Mouse (Mus musculus) intestine, embryonic 15.5 days (tissue): ENCODE data around the gene Mrpl28. TPM values are rescaled to one million over a fixed set of nuclear protein-coding genes. Genes with fewer than 3 reads are reported as not detected.
"Not testable (repeated sequence)": the region's sequence is repeated elsewhere in the genome, so short reads cannot be mapped to it uniquely, and the experiment has no call there.

Experiments used
- ATAC-seq: fragments of 200-750 bp; cut with Nextera tagmentation; 2 replicates; pipeline ENCODE4 v1.8.0; 2017; ENCODE audit warnings: moderate TSS enrichment, moderate library complexity
- H3K27ac ChIP-seq: fragments of 300-500 bp; sonication (generic); 2 replicates; pipeline ENCODE4 v1.5.1; 2015; ENCODE audit warnings: mild to moderate bottlenecking, inconsistent platforms
- H3K27me3 ChIP-seq: fragments of 300-500 bp; sonication (generic); replicated peaks from 2 replicates; pipeline ENCODE4 v1.6.1; 2015; ENCODE audit warnings: inconsistent platforms
- H3K36me3 ChIP-seq: fragments of 300-500 bp; sonication (generic); 2 replicates; pipeline ENCODE4 v1.6.1; 2015; ENCODE audit warnings: inconsistent platforms
- H3K4me1 ChIP-seq: fragments of 300-500 bp; sonication (generic); replicated peaks from 2 replicates; pipeline ENCODE4 v1.6.1; 2015; ENCODE audit warnings: inconsistent platforms
- H3K4me2 ChIP-seq: fragments of 300-500 bp; sonication (generic); replicated peaks from 2 replicates; pipeline ENCODE4 v1.6.1; 2015; ENCODE audit warnings: mild to moderate bottlenecking, inconsistent platforms
- H3K4me3 ChIP-seq: fragments of 300-500 bp; sonication (generic); replicated peaks from 2 replicates; pipeline ENCODE4 v1.5.1; 2015; ENCODE audit warnings: inconsistent platforms
- H3K9ac ChIP-seq: fragments of 300-500 bp; sonication (generic); 2 replicates; pipeline ENCODE4 v1.6.1; 2015; ENCODE audit warnings: inconsistent platforms
- H3K9me3 ChIP-seq: fragments of 300-500 bp; sonication (generic); 2 replicates; pipeline ENCODE4 v1.6.1; 2016; ENCODE audit warnings: inconsistent platforms
- WGBS: fragments of 180-500 bp; shearing (Covaris S2); methylation state at CpG from one replicate; pipeline ENCODE4 v1.1.7; 2015; 5-methylcytosine and 5-hydroxymethylcytosine counted together
- polyA plus RNA-seq: library from polyadenylated mRNA; unstranded; fragments of >200 nt; fragmentation: Nextera tagmentation; extraction: Ambion mirVana; gene quantifications from 2 replicates; pipeline ENCODE4 v1.2.1, GENCODE M21; 2015

The Mrpl28 gene
- polyA plus RNA-seq, 1 experiment from 2014 or later: 218 TPM

DNA sequence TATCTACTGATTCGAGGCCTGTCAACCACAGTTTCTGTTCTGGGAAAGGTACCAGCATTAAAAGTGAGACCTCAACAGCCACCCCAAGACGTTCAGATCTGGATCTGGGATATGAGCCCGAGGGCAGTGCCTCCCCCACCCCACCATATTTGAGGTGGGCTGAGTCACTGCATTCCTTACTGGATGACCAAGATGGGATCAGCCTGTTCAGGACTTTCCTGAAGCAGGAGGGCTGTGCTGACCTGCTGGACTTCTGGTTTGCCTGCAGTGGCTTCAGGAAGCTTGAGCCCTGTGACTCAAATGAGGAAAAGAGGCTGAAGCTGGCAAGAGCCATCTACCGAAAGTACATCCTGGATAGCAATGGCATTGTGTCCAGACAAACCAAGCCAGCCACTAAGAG is 19.5 kb downstream of the Mrpl28 start:
- no peaks in the 10 kb centered on the region for H3K9me3 ChIP-seq
- no peaks in the 10 kb centered on the region for H3K27me3 ChIP-seq
- no peak overlapping the region for H3K4me2 ChIP-seq
- H3K27ac ChIP-seq: no peak overlapping the region
- peaks cover 19% of the 10 kb centered on the region for H3K36me3 ChIP-seq
- H3K4me1 ChIP-seq: peaks cover 13% of the 10 kb centered on the region
- no peak for ATAC-seq
- WGBS: 89% methylated on average over 4 of the region's 4 CpGs
- no peak overlapping the region for H3K4me3 ChIP-seq
- no peak overlapping the region for H3K9ac ChIP-seq

DNA sequence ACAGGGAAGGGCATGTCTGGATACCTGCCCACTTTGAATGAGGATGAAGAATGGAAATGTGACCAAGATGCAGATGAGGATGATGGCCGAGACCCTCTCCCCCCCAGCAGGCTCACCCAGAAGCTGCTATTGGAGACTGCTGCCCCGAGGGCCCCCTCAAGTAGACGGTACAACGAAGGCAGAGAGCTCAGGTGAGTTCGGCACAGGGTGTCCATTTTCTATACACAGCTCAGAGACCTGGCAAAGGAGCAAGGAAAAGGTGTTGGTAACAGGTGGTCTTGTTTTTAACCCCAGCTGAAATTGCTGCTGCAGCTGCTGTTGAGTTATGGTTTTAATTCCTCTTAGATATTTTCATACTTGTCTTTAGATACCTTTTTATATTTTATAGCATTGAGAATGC is 20.1 kb downstream of the Mrpl28 start:
- 90% methylated on average over 5 of the region's 5 CpGs for WGBS
- Histone ChIP-seq H3K27ac (no peak overlapping the region), H3K4me3 (no peak overlapping the region), H3K36me3 (peaks cover 20% of the 10 kb centered on the region), H3K4me2 (no peak overlapping the region), H3K9me3 (no peaks in the 10 kb centered on the region), H3K27me3 (no peaks in the 10 kb centered on the region), H3K4me1 (peaks cover 11% of the 10 kb centered on the region), H3K9ac (no peak overlapping the region)
- no peak for ATAC-seq

DNA sequence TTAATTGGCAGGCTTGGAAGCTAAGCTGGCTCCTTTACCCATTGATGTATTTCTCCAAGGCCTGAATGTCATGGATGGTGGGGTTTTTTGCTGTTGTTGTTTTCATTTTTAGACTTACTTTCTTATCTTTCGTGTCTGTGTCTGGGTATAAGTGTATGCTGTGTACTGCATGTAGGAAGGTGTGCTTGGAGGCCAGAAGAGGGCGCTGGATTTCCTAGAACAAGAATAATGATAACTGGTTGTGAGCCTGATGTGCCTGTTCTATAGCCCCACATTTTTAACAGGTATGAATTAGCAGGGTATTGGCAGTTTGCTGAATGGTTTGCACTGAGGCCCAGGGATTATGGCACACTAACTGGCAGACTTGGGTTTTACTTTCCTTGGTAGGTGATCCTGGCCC is 25.8 kb downstream of the Mrpl28 start:
- Histone ChIP-seq H3K27ac (no peak overlapping the region), H3K9me3 (no peaks in the 10 kb centered on the region), H3K4me3 (no peak overlapping the region), H3K4me1 (no peaks in the 10 kb centered on the region), H3K9ac (no peak overlapping the region), H3K27me3 (no peaks in the 10 kb centered on the region), H3K36me3 (peaks cover 30% of the 10 kb centered on the region), H3K4me2 (no peak overlapping the region)
- ATAC-seq: no peak
- 90% methylated on average over 2 of the region's 2 CpGs for WGBS

DNA sequence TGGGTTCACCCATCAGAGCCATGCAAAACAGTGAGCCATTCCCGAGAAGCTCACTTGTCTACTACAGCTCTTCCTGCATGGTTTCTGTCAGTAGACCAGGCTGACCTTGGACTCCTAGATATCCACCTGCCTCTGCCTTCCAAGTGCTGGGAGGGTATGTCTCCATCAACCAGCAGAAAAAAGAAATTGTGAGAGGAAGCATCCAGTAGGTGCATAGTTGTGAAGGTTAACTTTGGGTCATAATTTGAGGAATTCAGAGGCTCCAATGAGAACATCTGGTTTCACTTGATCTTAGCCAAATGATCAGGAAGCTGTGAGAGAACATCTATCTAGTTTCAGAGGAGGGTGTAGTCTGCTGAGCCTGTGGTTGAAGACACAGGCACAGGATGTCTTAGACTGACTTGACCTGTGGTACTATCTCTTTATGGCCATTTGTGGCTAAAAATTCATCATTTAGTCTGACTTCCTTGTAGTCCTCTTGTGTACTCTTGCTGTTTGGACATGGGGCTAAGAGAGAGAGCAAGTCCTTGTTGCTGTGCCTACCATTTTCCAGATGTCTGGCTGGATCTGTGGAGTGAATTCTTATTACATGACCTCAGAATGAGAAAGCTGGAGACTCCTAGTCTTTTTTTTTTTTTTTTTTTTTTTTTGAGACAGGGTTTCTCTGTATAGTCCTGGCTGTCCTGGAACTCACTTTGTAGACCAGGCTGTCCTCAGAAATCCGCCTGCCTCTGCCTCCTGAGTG is 28.8 kb downstream of the Mrpl28 start:
- Histone ChIP-seq H3K4me2 (no peak overlapping the region), H3K36me3 (peaks cover 26% of the 10 kb centered on the region), H3K27ac (no peak overlapping the region), H3K4me3 (no peak overlapping the region), H3K27me3 (no peaks in the 10 kb centered on the region), H3K4me1 (no peaks in the 10 kb centered on the region), H3K9me3 (no peaks in the 10 kb centered on the region), H3K9ac (no peak overlapping the region)
- ATAC-seq: no peak
- 95% methylated on average over 2 of the region's 2 CpGs for WGBS

DNA sequence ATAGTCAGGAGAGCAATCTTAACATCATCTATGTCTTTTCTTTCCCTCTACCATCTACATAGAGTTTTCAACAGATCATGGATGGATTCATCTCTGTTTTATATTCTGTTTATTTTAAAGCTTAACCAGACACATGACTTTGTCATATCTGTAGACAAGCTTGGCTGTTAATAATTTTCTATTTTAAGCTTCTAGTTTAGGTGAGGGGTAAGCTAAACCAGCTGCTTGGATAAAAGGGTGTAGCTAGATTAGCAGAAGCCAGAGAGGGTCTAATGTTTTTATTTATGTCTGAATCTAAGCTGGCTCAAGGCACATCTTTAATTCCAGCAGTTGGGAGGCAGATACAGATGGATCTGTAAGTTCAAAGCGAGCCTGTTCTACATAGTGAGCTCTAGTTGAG is 39.4 kb downstream of the Mrpl28 start:
- H3K4me3 ChIP-seq: no peak overlapping the region
- H3K9ac ChIP-seq: no peak overlapping the region
- WGBS: 93% methylated on average over 1 of the region's 1 CpGs
- no peaks in the 10 kb centered on the region for H3K9me3 ChIP-seq
- H3K4me1 ChIP-seq: no peaks in the 10 kb centered on the region
- H3K27ac ChIP-seq: no peak overlapping the region
- H3K27me3 ChIP-seq: no peaks in the 10 kb centered on the region
- H3K36me3 ChIP-seq: no peaks in the 10 kb centered on the region
- no peak overlapping the region for H3K4me2 ChIP-seq
- no peak for ATAC-seq

DNA sequence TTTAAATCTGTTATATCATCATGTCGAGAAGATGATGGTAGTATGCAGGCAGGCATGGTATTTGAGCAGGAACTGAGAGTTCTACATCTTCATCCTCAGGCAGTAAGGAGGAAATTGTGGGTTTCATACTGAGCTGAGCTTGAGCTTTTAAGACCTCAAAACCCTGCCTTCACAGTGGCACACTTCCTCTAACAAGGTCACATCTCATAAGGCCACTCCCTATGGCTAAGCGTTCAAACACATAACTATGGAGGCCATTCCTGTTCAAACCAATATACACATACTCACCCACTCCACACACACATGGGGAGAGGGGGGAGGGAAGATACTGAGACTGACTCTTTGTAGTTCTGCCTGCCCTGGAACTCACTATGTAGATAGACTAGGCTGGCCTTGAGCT is 44.7 kb downstream of the Mrpl28 start:
- no peak overlapping the region for H3K4me2 ChIP-seq
- H3K9ac ChIP-seq: no peak overlapping the region
- no peaks in the 10 kb centered on the region for H3K4me1 ChIP-seq
- no peaks in the 10 kb centered on the region for H3K36me3 ChIP-seq
- no peak for ATAC-seq
- 79% methylated on average over 2 of the region's 2 CpGs for WGBS
- no peak overlapping the region for H3K4me3 ChIP-seq
- no peak overlapping the region for H3K27ac ChIP-seq
- no peaks in the 10 kb centered on the region for H3K9me3 ChIP-seq
- no peaks in the 10 kb centered on the region for H3K27me3 ChIP-seq

DNA sequence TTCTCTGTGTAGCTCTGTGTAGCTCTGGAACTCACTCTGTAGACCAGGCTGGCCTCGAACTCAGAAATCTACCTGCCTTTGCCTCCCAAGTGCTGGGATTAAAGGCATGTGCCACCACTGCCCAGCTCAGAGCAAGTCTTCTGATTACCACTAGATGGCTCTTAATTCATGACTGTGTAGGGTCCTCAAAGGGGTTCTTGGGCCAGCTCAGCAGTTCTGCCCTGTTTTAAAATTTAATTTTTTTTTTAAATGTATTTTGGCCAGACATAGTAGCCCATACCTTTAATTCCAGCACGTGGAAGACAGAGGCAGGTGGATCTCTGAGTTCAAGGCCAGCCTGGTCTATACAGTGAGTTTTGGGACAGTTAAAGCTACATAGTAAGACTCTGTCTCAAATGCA is 51.9 kb downstream of the Mrpl28 start:
- H3K36me3 ChIP-seq: not testable (repeated sequence)

More for the DNA sequence above, 51.9 kb downstream of the Mrpl28 start:
- not testable (repeated sequence) for ATAC-seq, H3K9me3 ChIP-seq, H3K9ac ChIP-seq, H3K27me3 ChIP-seq, H3K27ac ChIP-seq, H3K4me2 ChIP-seq, H3K4me3 ChIP-seq, H3K4me1 ChIP-seq
- 85% methylated on average over 2 of the region's 2 CpGs for WGBS

Other genes with a start within 250 kb of the Mrpl28 start
- gene Mettl26, start 248.4 kb upstream of the Mrpl28 start, polyA plus RNA-seq: 53.5 and 67.8 TPM in 2 replicates
- 0.29 and 0.36 TPM in 2 replicates for gene Wfikkn1, start 242.6 kb upstream of the Mrpl28 start, polyA plus RNA-seq
- 21.4 and 24.9 TPM in 2 replicates for gene Rab40c, start 203.8 kb upstream of the Mrpl28 start, polyA plus RNA-seq
- 52.1 and 56.4 TPM in 2 replicates for gene Pigq, start 178.6 kb upstream of the Mrpl28 start, polyA plus RNA-seq
- 0.10 and 0.46 TPM in 2 replicates for gene Nhlrc4, start 178.5 kb upstream of the Mrpl28 start, polyA plus RNA-seq
- gene A930017K11Rik, start 170.9 kb upstream of the Mrpl28 start, polyA plus RNA-seq: 0.20 and 0.28 TPM in 2 replicates
- 18.5 and 25.1 TPM in 2 replicates for gene Capn15, start 137.7 kb upstream of the Mrpl28 start, polyA plus RNA-seq
- 12.4 and 13.6 TPM in 2 replicates for gene Rab11fip3, start 53.9 kb upstream of the Mrpl28 start, polyA plus RNA-seq
- 39.4 and 42.7 TPM in 2 replicates for gene Decr2, start 33.2 kb upstream of the Mrpl28 start, polyA plus RNA-seq
- 96.7 and 107 TPM in 2 replicates for gene Nme4, start 27.9 kb upstream of the Mrpl28 start, polyA plus RNA-seq
- gene Tmem8, start 10.2 kb upstream of the Mrpl28 start, polyA plus RNA-seq: 8.7 and 10.9 TPM in 2 replicates
- gene Axin1, start 15.2 kb downstream of the Mrpl28 start, polyA plus RNA-seq: 14.2 and 17.8 TPM in 2 replicates
- gene Pdia2, start 75.6 kb downstream of the Mrpl28 start, polyA plus RNA-seq: 36.4 and 126 TPM in 2 replicates
- 11.8 and 19.3 TPM in 2 replicates for gene Rgs11, start 79.5 kb downstream of the Mrpl28 start, polyA plus RNA-seq
- gene Arhgdig, start 84.3 kb downstream of the Mrpl28 start, polyA plus RNA-seq: 53.4 and 94.1 TPM in 2 replicates
- 89.5 and 101 TPM in 2 replicates for gene Fam234a, start 120.7 kb downstream of the Mrpl28 start, polyA plus RNA-seq
- gene Luc7l, start 129.4 kb downstream of the Mrpl28 start, polyA plus RNA-seq: 82.9 and 93.8 TPM in 2 replicates